Mouse (Mus musculus) embryo, embryonic 9.5 days (tissue): ENCODE measurements around the gene Npcd.

Experiments used
- DNase-seq: peaks from one replicate; pipeline ENCODE4 v3.0.0-alpha.2; 2017; ENCODE audit errors: extremely low spot score

The Npcd gene

DNA sequence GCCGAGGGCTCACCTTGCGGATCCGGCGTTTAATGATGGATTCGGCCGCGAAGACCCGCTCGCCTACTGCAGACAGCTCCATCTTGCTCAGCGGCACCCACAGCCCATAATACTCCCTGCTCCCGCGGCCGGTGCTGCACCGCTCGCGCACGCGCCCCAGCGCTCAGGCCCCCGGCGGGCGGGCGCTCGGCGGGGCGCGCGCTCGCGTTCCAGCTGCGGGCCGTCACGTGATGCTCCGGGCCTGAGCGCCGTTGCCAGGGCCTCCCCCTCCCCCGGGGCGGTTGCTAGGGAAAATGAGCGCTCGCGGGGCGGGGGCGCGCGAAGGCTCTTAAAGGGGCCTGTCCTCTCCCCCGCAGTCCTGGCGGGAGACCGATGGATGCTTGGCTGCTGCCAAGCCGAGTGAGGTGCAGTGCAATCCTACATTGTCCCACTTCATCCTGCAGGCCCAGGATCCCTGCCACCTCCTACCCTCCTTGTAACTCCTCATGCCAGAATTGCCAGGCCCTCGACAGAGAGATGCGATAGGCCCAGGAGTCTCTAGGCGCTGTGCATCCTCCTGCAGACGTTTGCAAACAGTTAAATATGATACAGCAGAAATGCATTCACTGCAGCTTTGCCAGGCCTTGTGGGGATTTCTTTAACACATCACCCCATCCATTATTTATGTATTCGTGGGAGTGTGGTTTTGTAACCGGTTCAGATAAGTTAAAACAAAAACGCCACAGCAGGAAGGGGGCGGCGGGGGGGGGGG lies at the start of gene Npcd, which contains the start of gene Cbx6:
Npcd (minus strand) TSS at position 108 of the 751 bp plus-strand sequence.
Cbx6 (minus strand) TSS at position 559 of the 751 bp plus-strand sequence.
- DNase-seq: peak; percentile 99

DNA sequence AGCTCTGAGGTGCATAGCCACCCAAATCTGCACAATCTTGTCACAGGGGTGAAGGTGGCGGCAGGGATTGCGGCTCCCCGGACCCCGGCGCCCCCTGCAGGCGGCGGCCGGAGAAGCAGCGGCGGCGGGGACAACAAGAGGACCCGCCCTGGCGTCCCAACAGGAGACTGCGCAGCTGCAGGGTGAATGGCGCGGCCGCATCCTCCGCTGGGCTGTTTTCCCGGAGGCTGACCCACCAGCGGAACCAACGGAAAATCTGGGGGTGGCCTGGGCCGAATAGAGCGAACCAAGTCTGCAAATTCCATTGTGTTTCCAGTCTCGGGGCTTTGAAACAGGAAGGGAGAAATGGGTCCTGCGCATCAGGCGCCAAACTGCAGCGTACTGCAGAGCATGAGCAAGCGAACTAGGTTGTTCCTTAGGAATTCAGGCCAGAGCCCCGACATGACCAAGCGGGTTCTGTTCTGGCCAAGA lies 49.4 kb upstream of the Npcd start:
- DNase-seq: peak; percentile 94

DNA sequence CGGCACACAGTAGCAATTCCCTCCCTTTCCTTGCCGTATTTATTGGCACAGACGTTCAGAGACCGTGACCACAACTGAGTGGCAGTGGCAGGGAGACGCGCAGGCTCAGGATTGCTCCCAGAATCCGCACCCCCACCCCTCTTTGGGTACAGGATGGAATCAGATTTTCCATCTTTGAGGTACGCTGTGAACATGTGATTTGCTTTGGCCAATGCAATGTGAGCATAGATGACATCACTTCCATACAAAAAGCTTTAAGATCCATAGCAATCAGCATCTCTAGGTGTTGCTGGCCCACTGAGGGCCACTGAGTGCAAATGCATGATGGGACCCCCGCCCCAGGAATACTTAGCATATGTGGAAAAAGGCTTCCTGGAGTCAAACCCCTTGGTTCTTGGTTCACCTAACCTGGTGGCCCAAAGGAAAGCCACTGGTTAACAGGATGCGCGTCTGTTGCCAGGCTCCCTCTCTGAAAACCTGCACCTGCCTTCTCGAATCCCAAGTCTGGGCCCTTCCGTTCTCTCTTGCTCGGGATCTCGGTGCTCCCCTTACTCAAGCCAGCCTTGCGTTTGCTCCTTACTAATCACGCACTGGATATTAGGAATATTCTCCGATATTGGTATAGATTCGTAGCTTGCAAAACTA lies 48.7 kb upstream of the Npcd start:
- DNase-seq: no peak

DNA sequence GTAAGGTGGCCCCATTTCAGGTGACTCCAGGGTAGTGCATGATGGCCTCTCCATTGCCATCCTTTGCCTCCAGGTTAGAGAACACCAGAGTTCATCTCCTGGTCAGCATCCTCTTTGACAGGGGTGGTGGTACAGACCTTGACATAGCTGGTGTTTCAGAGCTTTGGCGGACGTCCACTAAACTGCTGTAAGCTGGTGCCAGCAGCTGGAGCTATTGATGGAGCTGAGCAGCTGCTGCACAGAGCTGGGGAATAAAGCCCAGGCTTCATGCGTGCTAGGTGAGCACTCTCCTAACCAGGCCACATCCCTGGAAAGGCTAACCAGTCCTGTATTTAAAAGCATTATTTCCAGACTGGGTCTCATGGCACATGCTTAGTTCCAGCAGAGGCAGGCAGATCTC lies 46.4 kb upstream of the Npcd start:
- no peak for DNase-seq

DNA sequence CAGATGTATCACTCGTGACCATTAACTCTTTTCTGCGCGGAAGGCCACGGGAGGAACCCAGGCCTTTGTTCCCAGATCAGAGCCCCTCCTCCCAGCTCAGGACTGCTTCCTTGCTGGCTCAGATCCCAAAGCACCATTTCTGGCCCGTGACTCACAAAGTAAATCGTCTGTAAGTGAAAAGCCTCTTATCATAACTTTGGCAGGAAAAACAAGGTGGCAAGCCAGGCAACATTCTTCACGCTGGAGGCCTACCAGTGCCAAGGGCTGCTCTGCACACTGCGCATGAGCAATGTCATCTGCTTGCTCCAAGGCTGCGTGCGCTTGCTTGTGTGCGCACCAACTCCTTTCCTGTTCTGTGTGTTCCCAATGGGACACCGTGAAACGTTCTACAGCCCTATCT lies 45.3 kb upstream of the Npcd start:
- DNase-seq: no peak

DNA sequence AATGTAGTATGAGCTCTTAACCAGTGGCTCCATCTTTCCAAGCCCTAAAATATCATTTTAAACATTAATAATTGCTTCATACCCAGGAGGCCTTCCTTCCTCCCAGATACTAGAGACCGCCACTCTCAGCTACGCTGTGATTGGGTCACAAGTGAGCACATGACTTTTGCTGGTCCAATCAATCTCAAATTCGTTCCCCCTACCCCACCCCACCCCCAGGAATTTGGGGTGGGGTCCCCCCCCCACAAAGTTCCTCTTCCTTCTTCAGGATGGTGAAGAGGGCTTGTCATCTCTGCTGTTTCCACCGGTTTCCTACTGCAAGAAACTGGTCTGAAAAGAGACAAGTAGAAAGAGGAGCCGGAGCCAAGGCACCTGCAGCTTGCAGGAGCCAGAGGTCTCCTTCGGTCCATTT lies 44.7 kb upstream of the Npcd start:
- DNase-seq: no peak

DNA sequence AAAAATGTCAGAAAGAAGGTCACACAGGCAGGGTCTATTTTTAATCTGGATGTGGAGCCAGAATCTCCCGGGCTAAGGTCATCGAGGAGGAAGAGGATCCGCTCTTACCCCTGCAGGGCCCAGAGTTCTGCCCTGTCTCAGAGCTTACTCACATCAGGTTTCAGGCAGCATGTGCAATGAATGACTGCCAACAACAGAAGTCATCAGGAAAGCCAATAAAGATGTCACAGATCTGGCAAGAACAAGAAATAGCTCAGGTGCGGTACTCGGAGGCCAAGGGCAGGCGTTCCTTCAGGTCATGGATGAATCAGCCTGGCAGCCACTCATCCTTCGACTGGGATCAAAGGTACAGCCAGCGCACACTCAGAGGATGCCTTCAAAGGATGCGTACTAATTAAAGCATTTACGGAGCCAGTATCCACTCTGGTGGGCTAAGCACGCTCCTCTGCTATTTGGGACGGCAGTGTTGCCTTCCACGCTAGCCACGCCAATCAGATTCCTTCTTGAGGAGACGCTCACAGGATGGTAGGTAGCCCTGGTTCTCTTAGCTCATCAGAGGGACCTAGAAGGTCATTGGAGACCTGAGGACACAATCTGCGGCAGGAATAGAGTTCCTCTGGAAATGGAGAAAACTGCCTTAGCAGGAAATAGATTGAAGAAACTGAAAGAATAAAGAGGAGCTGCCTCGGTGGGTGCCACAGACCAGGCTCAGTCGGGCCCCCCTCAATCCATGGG lies 41.4 kb upstream of the Npcd start:
- no peak for DNase-seq

DNA sequence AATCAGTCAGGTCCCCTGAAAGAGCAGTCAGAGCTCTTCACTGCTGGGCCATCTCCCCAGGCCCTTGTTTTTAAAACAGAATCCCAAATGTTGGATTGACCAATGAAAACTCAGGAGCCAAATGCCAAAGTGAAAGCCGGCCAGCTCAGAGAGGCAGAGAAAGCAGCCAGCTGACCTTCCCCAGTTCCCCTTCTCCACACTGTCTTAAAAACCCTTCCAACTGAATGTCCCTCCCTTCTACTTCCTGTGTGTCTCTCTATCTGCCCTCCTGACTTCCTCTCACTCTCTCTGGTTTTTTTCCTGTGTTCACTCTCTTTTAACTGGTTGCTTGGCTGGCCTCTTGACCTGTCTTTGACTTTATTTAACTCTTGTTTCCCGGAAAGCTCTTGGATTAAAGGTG lies 40.0 kb upstream of the Npcd start:
- DNase-seq: no peak

DNA sequence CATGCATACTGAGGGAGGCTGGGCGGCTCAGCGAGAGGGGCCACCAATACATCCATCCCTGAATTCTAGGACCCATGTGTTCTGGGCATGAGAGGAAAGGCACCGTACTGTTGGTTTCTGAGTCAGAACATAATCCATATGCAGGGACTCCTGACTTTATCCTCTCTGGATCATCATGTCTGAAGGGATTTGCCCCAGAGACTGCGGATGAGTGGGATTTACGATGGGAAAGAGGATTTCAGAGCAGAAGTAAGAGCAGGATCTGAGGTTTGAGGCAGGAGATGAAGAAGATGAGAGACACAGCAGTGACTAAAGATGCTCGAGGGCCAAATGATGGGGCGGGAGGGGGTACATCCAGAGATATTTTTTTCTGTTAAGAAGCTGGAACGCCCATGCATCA lies 39.5 kb upstream of the Npcd start:
- no peak for DNase-seq

DNA sequence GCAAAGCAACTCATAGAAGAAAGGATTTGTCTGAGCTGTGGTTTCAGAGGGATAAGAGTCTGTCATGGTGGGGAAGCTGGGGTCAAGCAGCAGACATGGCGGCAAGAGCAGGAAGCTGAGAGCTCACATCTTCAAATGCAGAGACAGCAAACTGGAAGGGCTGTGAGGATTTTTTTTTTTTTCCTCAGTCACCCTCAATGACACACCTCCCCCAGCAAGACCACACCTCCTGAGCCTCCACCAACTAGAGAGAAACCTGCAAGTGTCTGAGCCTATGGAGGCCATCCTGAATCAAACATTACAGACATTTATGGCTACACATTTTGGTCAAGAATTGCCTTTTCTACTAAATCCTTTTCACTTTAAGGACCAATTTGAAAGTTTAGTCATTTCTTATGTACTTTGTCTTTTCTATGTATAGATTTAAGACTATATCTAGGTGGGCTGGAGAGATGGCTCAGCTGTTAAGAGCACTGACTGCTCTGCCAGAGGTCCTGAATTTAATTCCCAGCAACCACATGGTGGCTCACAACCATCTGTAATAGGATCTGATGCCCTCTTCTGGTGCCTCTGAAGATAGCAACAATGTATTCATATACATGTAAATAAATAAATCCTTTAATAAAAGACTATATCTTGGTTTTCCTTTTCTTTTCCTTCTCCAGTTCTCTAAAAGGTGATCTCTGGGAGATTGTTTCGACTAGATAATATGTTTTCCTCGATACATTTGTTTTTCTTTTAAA lies 33.4 kb upstream of the Npcd start:
- DNase-seq: no peak

DNA sequence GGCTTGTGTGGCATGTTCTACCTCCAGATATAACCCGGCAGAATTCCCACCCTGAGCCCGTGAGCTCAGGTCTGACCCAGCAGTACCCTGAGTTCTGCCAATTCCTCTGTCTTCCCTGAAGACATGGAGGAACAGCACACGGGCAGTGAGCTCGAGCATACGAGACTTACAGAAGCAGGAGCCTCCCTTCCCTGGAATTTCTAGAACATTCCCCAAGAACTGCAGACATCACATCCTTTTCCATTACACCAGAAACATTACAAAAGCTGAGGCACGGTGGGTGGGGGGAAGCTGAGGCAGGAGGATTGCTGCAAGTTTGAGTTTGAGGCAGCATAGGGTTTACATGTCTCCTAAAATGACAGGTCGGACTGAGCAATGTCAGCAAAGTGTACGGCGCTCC lies 25.8 kb upstream of the Npcd start:
- no peak for DNase-seq

DNA sequence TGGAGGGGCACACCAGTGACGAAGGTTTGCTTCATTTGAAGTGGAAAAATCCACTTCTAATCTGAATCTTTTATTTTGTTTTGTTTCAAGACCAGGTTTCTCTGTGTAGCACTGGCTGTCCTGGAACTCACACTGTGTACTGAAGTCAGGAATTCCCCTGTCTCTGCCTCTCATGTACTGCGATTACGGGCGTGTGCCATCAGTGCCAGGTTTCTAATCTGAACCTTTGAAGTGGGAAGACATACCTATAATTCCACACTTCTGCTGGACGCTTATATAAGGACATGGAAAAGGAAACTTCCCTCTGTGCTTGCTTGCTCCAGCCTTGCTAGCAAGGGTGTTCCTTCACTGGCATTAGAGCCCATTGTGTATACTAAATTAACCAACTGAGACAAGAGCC lies 24.9 kb upstream of the Npcd start:
- DNase-seq: no peak

DNA sequence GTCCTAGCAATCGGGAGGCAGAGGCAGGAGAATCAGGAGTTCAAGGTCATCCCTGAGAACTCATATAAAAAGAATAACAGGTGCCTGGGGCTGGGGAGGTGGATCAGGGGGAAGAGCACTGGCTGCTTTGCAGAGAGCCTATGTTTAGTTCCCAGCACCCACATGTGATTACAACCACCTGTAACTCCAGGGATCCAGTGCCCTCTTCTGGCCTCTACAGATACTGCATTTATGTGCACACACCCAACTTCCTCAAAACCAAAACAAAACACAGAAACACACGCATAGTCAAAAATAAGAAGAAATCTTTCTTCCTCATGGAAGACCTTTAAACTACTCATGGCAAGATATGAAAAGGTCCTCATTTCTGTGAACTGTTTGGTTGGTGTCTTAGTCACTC lies 16.1 kb upstream of the Npcd start:
- DNase-seq: no peak

DNA sequence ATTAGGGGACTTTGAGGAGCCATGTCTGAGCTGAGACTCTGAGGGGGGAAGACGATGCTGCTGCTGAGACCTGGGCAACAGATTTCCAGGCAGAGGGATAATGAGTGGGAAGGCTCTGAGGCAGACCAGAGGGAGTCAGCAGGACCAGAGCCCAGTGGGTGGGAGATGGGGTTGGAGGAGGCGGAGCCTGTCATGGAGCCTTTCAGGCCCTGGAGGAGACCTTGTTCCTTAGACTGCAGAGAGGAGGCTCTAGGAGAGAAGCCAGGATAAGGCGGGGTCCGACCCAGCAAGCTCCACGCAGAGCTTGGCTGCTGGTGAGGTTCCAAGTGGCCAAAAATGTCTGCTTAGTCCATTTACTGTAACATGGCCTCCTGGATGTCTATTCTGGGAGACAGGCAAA lies 13.1 kb upstream of the Npcd start:
- no peak for DNase-seq

DNA sequence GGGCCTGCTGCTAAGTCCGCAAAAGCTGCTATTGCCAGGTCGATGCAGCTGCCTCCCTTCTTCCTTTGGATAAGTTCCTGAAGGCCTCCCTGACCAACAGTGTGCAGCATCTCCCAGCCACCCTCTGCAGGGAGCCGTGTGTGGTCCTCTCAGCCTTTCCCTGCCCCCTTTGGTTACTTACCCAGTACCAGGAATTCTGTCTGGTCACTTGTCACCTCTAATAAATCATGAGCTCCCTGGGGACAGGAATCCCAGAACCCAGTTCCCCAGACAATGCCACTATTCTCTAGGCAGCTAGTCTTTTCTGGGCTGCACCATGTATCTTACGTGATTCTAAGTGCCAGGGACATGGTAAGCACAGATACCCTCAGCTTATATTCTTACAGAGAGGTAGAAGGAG lies 11.9 kb upstream of the Npcd start:
- DNase-seq: no peak

DNA sequence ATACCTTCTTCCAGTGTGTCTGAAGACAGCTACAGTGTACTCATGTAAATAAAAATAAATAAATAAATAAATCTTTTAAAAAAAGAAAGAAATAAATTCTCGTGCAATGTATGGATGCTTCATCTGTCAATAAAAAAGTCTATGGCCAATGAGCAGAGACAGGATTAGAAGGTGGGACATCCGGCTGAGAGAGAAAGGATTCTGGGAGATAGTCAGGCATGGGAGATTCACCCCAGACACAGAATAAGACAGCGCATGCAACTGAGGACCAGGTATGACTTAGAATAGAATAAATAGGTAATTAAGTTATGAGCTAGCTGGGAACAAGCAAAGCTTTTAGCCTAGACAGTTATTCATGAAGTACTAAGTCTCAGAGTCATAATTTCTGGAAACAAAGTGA lies 8.9 kb upstream of the Npcd start:
- DNase-seq: no peak

DNA sequence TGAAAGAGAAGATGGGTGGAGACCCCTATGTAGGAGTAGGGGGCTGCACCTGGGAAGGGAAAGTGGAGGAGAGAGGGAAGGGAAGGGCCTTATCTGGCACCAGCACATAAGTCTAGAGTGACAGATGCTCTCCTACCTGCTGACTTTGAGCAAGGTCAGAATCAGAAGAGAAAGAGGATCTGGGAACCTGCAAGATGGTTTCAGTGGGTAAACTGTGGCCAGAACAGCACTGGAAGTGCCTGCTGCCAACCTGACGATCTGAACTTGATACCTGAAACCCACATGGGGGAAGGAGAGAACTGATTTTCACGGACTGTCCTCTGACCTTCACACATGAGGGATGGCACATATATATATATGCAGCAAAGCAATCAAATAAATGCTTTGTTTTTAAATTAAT lies 6.2 kb upstream of the Npcd start:
- DNase-seq: no peak

DNA sequence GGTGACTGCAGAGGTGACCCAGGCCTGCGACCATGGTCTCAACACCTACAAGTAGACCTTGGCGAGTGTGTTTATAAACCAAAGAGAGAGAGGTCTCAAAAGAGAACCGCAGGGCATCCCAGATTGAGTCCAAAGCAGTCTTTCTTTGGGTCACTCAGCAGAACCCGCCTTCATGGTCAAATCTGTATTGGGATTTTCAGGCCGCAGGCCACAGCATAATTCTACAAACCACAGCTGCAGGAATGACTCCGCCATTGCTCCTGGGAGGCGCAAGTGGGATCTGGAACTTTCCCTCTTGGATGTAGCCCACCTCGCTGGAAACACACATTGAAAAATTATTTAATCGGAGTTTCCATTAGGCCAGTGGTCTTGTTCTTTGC lies 834 bp upstream of the Npcd start:
- no peak for DNase-seq

DNA sequence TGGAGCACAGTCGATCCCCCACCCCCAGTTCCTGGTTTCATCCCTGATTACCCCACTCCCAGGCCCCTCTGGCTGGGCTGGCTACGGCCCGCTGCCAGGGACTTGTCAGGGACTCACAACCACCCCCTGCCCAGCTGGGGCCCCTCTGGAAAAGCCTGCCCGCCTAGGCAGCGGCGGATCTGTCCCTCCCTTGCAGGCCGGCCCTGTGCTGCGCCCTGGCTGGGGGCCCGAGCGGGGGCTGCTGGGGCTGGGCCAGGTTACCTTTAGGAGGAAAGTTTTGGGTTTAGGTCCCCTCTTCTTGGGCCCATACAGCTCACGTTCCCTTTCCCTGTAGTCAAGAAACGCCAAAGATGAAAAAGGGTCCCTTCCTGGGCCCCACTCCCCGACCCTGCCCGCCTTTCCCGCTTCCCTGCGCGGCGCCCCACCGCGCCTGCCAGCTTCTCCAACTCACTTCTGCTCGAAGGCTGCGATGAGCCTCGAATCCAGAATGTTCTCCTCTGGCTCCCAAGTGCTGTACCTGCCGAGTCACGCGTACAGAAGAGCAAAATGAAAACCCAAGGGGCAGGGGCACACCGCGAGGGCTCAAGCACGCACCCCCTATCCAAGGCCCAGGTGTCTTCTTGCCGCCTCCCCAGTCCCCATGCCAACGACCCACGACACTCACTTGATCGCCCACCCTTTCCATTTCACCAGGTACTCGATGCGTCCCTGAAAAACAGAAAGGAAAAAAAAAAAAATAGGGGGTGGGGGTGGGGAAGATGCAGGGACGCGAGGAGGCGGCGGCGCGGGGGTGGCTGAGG lies 586 bp downstream of the Npcd start:
- DNase-seq: peak; percentile 37

DNA sequence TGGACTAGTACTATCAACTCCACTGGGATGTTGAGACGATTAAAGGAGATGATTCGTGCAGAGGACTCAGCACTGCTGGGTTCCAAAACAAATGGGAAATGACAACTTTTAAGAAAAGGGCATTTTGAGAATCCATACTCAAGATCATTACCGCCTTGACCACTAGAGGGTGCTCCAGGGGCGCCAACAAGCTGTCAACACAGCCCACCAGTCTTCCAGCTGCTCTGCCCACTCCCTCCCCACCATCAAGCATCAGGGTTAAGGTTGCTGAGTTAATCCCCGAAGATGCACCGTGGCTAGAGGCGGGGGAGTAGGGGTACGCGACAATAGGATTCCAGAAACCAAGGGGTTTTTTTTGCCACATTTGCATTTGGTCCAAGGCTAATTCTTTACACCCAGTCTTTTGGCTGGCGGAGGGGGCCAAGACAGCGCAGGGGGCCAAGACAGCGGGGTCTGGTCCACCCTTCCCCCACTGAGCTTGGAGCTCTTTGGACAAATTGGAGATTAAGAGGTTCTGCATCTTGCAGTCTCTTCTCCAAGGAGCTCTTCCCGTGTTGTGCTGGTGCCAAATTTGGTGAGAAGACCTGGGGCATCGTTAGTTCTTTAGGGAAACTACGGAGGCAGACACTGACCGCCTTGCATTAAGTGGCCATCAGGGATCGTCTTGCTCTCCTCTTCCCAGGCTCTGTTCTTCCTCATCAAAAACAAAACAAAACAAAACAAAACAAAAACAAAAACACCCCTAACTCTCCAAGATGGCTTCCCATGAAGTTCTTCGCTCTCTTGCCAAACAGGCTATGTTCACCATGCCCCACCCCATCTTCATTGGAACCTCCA lies 1.8 kb downstream of the Npcd start:
- DNase-seq: peak; percentile 80
